Mouse (Mus musculus) heart, embryonic 15.5 days (tissue): Measurements from ENCODE around the gene Def8. TPM values are rescaled to one million over a fixed set of nuclear protein-coding genes. Genes with fewer than 3 reads are reported as not detected.
"Not testable (repeated sequence)": the region's sequence is repeated elsewhere in the genome, so short reads cannot be mapped to it uniquely, and the experiment has no call there.

Experiments
- ATAC-seq: fragments of 200-750 bp; cut with Nextera tagmentation; replicated peaks from 2 replicates; pipeline ENCODE4 v1.8.0; 2017; ENCODE audit warnings: low read depth, moderate TSS enrichment; ENCODE audit not compliant: insufficient number of reproducible peaks, insufficient read depth, low FRiP score
- H3K27ac ChIP-seq: fragments of 300-500 bp; sonication (generic); 2 replicates; pipeline ENCODE4 v1.5.1; 2015; ENCODE audit warnings: mild to moderate bottlenecking, inconsistent platforms
- H3K27me3 ChIP-seq: fragments of 300-500 bp; sonication (generic); 2 replicates; pipeline ENCODE4 v1.6.1; 2015; ENCODE audit warnings: inconsistent platforms
- H3K36me3 ChIP-seq: fragments of 300-500 bp; sonication (generic); 2 replicates; pipeline ENCODE4 v1.6.1; 2015; ENCODE audit warnings: mild to moderate bottlenecking, inconsistent platforms
- H3K4me1 ChIP-seq: fragments of 300-500 bp; sonication (generic); replicated peaks from 2 replicates; pipeline ENCODE4 v1.6.1; 2015; ENCODE audit warnings: inconsistent platforms
- H3K4me2 ChIP-seq: fragments of 300-500 bp; sonication (generic); 2 replicates; pipeline ENCODE4 v1.6.1; 2015; ENCODE audit warnings: inconsistent platforms, mild to moderate bottlenecking, moderate library complexity
- H3K4me3 ChIP-seq: fragments of 300-500 bp; sonication (generic); 2 replicates; pipeline ENCODE4 v1.5.1; 2015; ENCODE audit warnings: mild to moderate bottlenecking, inconsistent platforms
- H3K9ac ChIP-seq: fragments of 300-500 bp; sonication (generic); 2 replicates; pipeline ENCODE4 v1.6.1; 2015; ENCODE audit warnings: mild to moderate bottlenecking, inconsistent platforms
- H3K9me3 ChIP-seq: fragments of 300-500 bp; sonication (generic); replicated peaks from 2 replicates; pipeline ENCODE4 v1.6.1; 2016; ENCODE audit warnings: inconsistent platforms
- WGBS: fragments of 180-500 bp; shearing (Covaris S2); methylation state at CpG from one replicate; pipeline ENCODE4 v1.1.7; 2015; ENCODE audit warnings: mixed read lengths; 5-methylcytosine and 5-hydroxymethylcytosine counted together
- polyA plus RNA-seq: library from polyadenylated mRNA; unstranded; fragments of >200 nt; fragmentation: Nextera tagmentation; extraction: Ambion mirVana; gene quantifications from 2 replicates; pipeline ENCODE4 v1.2.1, GENCODE M21; 2015

Def8 gene
- polyA plus RNA-seq, 1 experiment from 2014 or later = 25.7 TPM

DNA sequence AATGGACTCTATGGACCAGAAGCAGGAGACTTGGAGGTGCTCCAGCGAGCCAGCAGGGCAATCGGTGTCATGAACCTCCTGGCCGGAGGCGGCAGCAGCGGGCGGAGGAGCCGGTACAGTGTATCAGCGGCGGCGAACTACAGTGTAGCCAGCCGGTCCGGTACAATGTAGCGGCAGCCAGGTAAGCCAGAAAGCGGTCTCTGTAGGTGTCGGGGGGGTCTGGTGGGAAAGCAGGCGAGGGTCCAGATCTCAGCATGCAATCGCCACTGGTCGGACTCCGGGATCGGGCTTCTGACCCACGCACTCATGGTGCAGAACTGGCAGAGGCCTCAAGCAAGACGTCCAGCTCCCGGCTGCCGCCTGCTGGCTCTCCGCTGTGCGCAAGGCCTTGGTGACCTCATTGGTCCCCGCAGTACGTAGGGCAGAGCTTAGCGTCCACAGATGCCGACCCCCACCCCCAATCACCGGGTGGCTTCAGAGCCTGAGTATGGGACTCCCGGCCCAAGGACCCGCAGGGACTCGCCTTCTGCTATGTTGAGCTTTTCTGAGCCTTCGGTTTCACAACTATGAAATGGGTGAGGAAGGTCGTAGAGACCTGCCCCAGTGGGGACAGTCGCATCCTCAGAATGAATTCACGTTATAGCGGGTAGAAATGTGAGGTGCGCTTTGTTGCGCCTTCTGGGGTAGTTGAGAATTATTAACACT is 19.7 kb downstream of the Def8 start:
- Histone ChIP-seq H3K36me3 (no peaks in the 10 kb centered on the region), H3K4me1 (peaks cover 33% of the 10 kb centered on the region), H3K4me2 (peak overlapping the region; percentile 70), H3K9me3 (no peaks in the 10 kb centered on the region), H3K9ac (peak overlapping the region; percentile 85), H3K27me3 (no peaks in the 10 kb centered on the region), H3K4me3 (peak overlapping the region; percentile 80), H3K27ac (peak overlapping the region; percentile 80)
- peak; percentile 95 for ATAC-seq
- WGBS = 1% methylated on average over 41 of the region's 41 CpGs

DNA sequence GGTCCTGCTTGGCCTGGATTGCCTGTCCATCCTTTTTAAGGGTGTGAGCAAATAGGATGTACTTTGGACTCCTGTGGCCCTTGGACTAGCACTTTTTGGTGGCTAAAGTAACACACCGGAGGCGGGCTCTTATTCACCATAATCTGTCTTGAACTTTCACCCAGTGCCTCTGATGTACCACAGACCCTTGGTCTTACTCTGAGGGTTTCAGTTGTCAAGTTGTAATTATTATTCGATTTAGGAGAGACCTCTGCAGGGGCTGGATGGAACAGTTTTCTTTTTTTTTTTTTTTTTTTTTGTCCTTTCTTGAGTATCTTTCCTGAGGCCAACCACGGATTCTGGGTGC is 20.2 kb downstream of the Def8 start:
- ATAC-seq = no peak
- 28% methylated on average over 4 of the region's 4 CpGs for WGBS
- Histone ChIP-seq H3K27me3 (no peaks in the 10 kb centered on the region), H3K4me2 (peak overlapping the region; percentile 70), H3K36me3 (no peaks in the 10 kb centered on the region), H3K27ac (peak overlapping the region; percentile 80; the same call in 1 of the 2 replicates), H3K9ac (peak overlapping the region; percentile 85), H3K4me1 (peaks cover 33% of the 10 kb centered on the region), H3K4me3 (peak overlapping the region; percentile 80), H3K9me3 (no peaks in the 10 kb centered on the region)

DNA sequence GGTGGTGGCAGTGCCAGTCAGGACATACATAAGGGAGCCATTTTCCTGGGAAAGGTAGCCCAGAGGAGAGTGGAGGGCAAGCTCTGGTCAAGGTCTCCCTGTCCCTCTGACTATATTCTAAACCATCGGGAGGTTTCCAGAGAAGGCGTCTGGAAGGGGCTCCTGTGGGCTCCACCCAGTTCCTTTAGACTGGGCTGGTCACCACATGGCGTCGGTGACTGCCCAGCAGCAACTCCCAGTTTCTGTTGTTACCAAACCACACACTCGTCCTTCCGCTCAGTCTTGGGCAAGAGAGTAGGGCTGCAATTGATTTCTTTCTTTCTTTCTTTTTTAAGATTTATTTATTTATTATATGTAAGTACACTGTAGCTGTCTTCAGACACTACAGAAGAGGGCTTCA is 20.8 kb downstream of the Def8 start:
- Histone ChIP-seq H3K27me3 (no peaks in the 10 kb centered on the region), H3K36me3 (0 out of 2 replicates have a peak, but pooled peaks cover 2% of the 10 kb centered on the region), H3K9me3 (no peaks in the 10 kb centered on the region), H3K4me1 (peaks cover 33% of the 10 kb centered on the region), H3K27ac (no peak overlapping the region), H3K9ac (0 out of 2 replicates have a peak overlapping the region, but pooled peaks have one; percentile 85), H3K4me2 (peak overlapping the region; percentile 70; the same call in 1 of the 2 replicates), H3K4me3 (peak overlapping the region; percentile 80; the same call in 1 of the 2 replicates)
- no peak for ATAC-seq
- WGBS = 87% methylated on average over 6 of the region's 6 CpGs

DNA sequence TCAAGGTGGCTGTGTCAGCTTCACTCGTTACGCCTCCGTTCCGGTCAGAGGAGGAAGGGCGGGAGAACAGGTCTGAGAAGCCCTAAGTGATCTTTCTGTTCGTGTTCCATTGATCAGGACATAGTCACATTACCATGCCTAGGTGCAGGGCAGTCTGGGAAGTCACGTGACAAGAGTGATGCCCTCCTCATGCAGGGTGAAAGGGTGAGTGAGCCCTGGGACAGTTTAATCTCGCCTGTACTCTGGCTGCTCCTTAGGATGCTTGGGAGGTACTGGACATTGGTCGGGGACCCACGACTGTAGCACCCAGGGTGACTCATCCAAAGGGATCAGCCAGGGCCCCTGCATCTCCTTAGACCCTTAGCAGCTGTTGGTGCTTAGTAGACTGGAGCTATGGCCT is 22.7 kb downstream of the Def8 start:
- Histone ChIP-seq H3K9me3 (no peaks in the 10 kb centered on the region), H3K36me3 (0 out of 2 replicates have a peak, but pooled peaks cover 5% of the 10 kb centered on the region), H3K4me1 (peaks cover 33% of the 10 kb centered on the region), H3K4me2 (no peak overlapping the region), H3K9ac (no peak overlapping the region), H3K4me3 (no peak overlapping the region), H3K27ac (no peak overlapping the region), H3K27me3 (no peaks in the 10 kb centered on the region)
- WGBS = 71% methylated on average over 10 of the region's 10 CpGs
- no peak for ATAC-seq

DNA sequence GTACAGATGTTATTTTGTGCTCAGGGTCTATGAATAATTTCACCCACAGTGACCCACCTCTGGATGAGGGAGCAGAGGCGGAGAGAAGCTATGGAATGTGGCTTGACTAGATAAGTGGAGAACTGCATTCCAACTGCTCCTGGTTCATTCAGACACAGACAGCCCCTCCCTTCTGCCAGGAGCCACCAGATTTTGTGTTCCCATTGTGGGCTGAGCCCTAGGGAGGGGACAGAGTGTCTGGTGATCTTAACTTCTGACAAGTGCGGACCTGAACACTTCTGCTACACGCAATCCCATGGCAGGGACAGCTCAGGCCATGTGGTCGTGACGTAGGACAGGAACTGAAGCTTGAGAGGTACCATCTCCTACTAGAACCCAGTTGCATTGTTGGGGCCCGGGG is 23.5 kb downstream of the Def8 start:
- Histone ChIP-seq H3K27ac (peak overlapping the region; percentile 41), H3K36me3 (0 out of 2 replicates have a peak, but pooled peaks cover 5% of the 10 kb centered on the region), H3K4me1 (peaks cover 33% of the 10 kb centered on the region), H3K4me3 (no peak overlapping the region), H3K4me2 (no peak overlapping the region), H3K27me3 (no peaks in the 10 kb centered on the region), H3K9ac (no peak overlapping the region), H3K9me3 (no peaks in the 10 kb centered on the region)
- ATAC-seq = no peak; the same call in 1 of the 2 replicates
- WGBS = 30% methylated on average over 6 of the region's 6 CpGs

DNA sequence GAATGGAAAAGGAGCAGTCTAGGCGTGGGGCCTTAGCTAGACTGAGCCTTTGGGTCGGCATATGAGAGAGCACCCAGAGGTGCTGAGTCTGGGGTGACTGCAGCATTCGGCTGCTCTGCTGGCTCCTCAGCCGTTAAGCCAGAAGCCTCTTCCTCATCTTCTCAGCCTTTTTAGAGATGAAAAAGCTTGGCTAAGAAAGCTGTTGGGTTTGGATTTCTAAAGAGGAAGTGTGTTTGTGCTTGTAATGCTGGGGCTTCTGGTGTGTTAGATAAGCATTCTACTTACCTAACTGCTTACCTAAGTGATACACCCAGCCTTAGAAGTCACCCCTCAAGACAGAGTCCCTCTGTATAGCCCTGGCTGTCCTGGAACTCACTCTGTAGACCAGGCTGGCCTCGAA is 27.5 kb downstream of the Def8 start:
- peaks cover 19% of the 10 kb centered on the region for H3K4me1 ChIP-seq
- no peaks in the 10 kb centered on the region for H3K27me3 ChIP-seq
- H3K36me3 ChIP-seq = peaks cover 31% of the 10 kb centered on the region
- 88% methylated on average over 5 of the region's 5 CpGs for WGBS
- no peak overlapping the region for H3K9ac ChIP-seq
- ATAC-seq = no peak
- no peak overlapping the region for H3K4me2 ChIP-seq
- H3K4me3 ChIP-seq = no peak overlapping the region
- H3K9me3 ChIP-seq = no peaks in the 10 kb centered on the region
- H3K27ac ChIP-seq = no peak overlapping the region

DNA sequence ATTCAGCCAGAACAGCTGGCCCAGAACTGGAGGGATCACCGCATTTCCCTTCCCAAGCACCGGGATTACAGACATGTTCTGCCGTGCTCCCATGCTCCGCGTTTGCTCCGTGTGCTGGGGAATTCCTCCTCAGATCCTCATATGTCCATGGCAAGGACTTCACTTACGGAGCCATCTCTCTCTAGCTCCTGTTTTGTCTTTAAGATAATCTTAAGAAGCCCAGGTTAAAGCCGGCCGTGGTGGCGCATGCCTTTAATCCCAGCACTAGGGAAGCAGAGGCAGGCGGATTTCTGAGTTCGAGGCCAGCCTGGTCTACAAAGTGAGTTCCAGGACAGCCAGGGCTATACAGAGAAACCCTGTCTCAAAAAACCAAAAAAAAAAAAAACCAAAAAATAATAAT is 28.4 kb downstream of the Def8 start:
- peaks cover 36% of the 10 kb centered on the region for H3K36me3 ChIP-seq
- not testable (repeated sequence) for H3K27ac ChIP-seq, ATAC-seq, H3K27me3 ChIP-seq, H3K9ac ChIP-seq, H3K4me1 ChIP-seq, H3K4me3 ChIP-seq, H3K4me2 ChIP-seq, H3K9me3 ChIP-seq
- WGBS = 91% methylated on average over 12 of the region's 12 CpGs

DNA sequence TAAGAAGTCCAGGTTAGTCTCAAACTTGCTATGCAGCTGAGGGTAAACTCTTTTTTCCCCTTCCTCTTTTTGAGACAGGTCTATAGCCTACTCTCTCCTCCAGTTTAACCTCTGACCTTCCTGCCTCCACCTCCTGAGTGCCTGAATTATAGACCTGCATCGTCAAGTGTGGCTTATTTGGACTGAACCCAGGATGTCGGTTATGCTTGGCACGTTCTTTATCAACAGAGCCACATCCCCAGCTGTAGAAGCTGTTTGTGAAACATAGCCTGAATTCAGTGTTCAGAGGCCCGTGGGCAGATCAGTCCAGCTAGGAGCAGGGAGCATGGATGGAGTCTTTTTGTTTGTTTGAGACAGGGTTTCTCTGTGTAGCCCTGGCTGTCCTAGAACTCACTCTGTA is 28.8 kb downstream of the Def8 start:
- WGBS = 63% methylated on average over 4 of the region's 4 CpGs
- no peak overlapping the region for H3K9ac ChIP-seq
- H3K4me1 ChIP-seq = peaks cover 5% of the 10 kb centered on the region
- H3K27ac ChIP-seq = no peak overlapping the region
- no peak overlapping the region for H3K4me2 ChIP-seq
- H3K27me3 ChIP-seq = no peaks in the 10 kb centered on the region
- H3K36me3 ChIP-seq = peaks cover 38% of the 10 kb centered on the region
- H3K9me3 ChIP-seq = no peaks in the 10 kb centered on the region
- no peak for ATAC-seq
- H3K4me3 ChIP-seq = no peak overlapping the region

DNA sequence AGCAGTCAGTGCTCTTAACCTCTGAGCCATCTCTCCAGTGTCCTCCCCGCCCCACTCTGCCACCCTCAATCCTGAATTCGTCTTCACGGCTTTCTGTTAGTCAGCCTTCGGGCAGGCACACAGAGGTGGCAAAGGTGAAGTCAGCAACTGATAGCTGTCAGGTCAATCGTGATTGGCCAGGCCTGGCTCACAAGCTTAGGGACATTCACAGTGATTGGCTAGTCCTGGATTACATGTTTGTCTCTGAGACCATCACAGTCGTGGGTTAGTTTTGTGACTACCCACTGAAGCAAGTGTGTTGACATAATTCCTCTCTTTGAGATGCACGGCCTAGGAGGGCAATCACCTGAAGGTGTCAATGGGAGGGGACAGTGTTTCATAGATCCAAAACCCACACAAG is 30.0 kb downstream of the Def8 start:
- Histone ChIP-seq H3K4me2 (no peak overlapping the region), H3K4me3 (no peak overlapping the region), H3K9ac (no peak overlapping the region), H3K36me3 (peaks cover 48% of the 10 kb centered on the region), H3K27me3 (no peaks in the 10 kb centered on the region), H3K9me3 (no peaks in the 10 kb centered on the region), H3K4me1 (no peaks in the 10 kb centered on the region), H3K27ac (no peak overlapping the region)
- WGBS = 73% methylated on average over 7 of the region's 7 CpGs
- no peak for ATAC-seq

DNA sequence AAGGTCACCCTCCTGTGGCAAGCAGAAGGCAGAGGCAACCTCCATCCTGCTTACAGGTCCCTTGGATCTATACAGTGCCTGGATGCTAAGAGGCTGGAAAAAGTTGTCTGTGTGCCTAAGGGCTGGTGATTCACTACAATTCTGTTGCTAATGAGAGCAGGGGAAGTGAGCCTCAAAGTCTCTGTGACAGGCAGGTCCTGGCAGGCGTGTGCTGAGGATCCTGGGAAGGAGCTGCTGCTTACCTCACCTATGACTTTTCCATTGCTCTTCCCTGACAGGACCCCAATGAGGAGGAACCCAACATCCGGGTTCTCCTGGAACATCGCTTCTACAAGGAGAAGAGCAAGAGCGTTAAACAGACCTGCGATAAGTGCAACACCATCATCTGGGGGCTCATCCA is 30.6 kb downstream of the Def8 start:
- Histone ChIP-seq H3K4me1 (no peaks in the 10 kb centered on the region), H3K4me3 (no peak overlapping the region), H3K9me3 (no peaks in the 10 kb centered on the region), H3K4me2 (no peak overlapping the region), H3K27ac (no peak overlapping the region), H3K9ac (no peak overlapping the region), H3K36me3 (peaks cover 52% of the 10 kb centered on the region), H3K27me3 (no peaks in the 10 kb centered on the region)
- ATAC-seq = no peak
- 80% methylated on average over 5 of the region's 5 CpGs for WGBS

DNA sequence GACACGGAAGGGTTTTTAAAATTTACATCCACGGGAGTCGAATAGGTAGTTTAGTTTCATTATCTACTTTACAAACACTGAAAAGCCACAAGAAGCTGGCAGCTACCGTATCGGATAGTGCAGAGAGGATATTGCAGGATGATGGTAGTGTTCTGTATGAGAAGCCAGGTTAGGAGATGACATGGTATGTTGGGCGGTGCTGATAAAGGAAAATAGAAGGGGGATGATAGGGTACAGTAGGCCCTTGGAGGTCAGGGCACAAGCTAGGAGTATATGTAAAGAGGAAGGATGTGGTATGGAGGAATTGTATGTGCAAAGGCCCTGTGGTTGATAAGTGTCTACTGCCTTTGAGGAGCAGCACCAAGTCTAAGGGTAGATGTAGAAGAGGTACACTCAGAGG is 31.2 kb downstream of the Def8 start:
- 92% methylated on average over 6 of the region's 6 CpGs for WGBS
- ATAC-seq = no peak
- no peak overlapping the region for H3K9ac ChIP-seq
- peaks cover 52% of the 10 kb centered on the region for H3K36me3 ChIP-seq
- H3K4me1 ChIP-seq = no peaks in the 10 kb centered on the region
- H3K9me3 ChIP-seq = no peaks in the 10 kb centered on the region
- no peak overlapping the region for H3K27ac ChIP-seq
- H3K4me2 ChIP-seq = no peak overlapping the region
- H3K27me3 ChIP-seq = no peaks in the 10 kb centered on the region
- no peak overlapping the region for H3K4me3 ChIP-seq

DNA sequence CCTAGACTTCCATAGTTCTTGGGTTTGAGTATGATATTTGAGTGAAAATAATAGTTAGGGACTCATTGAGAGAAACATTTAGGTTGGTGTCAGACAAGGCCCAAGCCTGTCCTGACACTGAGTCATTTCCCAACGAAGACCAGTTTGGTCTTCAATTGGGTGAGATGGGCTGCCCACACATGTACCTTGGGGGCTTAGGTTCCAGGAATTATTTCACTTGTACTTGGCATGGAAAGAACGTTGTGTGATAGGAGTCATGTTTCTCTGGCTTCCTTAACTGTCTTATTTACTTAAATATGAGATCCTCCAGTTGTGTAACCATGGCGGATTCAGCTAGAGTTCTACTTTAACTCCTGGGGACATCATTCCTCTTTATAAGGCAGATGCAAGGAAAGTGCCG is 40.3 kb downstream of the Def8 start:
- Histone ChIP-seq H3K27me3 (no peaks in the 10 kb centered on the region), H3K4me2 (no peak overlapping the region), H3K9me3 (no peaks in the 10 kb centered on the region), H3K9ac (no peak overlapping the region), H3K4me1 (no peaks in the 10 kb centered on the region), H3K27ac (no peak overlapping the region), H3K4me3 (no peak overlapping the region), H3K36me3 (peaks cover 39% of the 10 kb centered on the region)
- ATAC-seq = no peak
- WGBS = 85% methylated on average over 4 of the region's 4 CpGs
